Mouse (Mus musculus) lung, adult 2 months (tissue): ENCODE results near the gene Slc44a1.

Source experiments
- CTCF ChIP-seq: fragments of 200-500 bp; IDR thresholded peaks from 2 replicates; pipeline ENCODE4 v1.5.1; 2011; ENCODE audit warnings: mild to moderate bottlenecking, low read length, control low read depth; ENCODE audit not compliant: insufficient read depth
- POLR2A ChIP-seq: fragments of 200-500 bp; IDR thresholded peaks from 2 replicates; pipeline ENCODE4 v1.6.1; 2011; ENCODE audit warnings: low read depth, mild to moderate bottlenecking, control low read depth, low read length, borderline replicate concordance; ENCODE audit errors: extremely low read depth

- no peak for TF ChIP-seq POLR2A
- no peak for TF ChIP-seq CTCF
Measured at GRCm38 (mm10) chr4:53490371-53490770, 50.2 kb downstream of the Slc44a1 start.
